Mouse (Mus musculus) lung, postnatal 14 days (tissue): Measurements from ENCODE around the gene Bloc1s3.

Experiments used
- DNase-seq: peaks from one replicate; pipeline ENCODE4 v3.0.0; 2021

Bloc1s3 gene

GRCm38 (mm10) chr7:19473875-19474443 lies 34.2 kb downstream of the Bloc1s3 start:
- peak; percentile 76 for DNase-seq

GRCm38 (mm10) chr7:19472403-19472802 lies 35.8 kb downstream of the Bloc1s3 start:
- peak; percentile 51 for DNase-seq

- DNase-seq = no peak
Observed at GRCm38 (mm10) chr7:19470308-19470707, 37.9 kb downstream of the Bloc1s3 start.

GRCm38 (mm10) chr7:19469404-19469803 lies 38.8 kb downstream of the Bloc1s3 start:
- no peak for DNase-seq

GRCm38 (mm10) chr7:19468279-19468678 lies 39.9 kb downstream of the Bloc1s3 start:
- DNase-seq = no peak

GRCm38 (mm10) chr7:19467638-19468037 lies 40.5 kb downstream of the Bloc1s3 start:
- no peak for DNase-seq

GRCm38 (mm10) chr7:19466602-19467145 lies 41.5 kb downstream of the Bloc1s3 start:
- no peak for DNase-seq

GRCm38 (mm10) chr7:19464367-19465307 lies 43.5 kb downstream of the Bloc1s3 start:
- no peak for DNase-seq

- DNase-seq = no peak
Observed at GRCm38 (mm10) chr7:19462884-19463381, 45.2 kb downstream of the Bloc1s3 start, which contains the start of gene Exoc3l2. Gene Exoc3l2, plus strand, starts transcription at chr7:19463331.

- no peak for DNase-seq
Observed at GRCm38 (mm10) chr7:19462443-19462842, 45.7 kb downstream of the Bloc1s3 start.

- DNase-seq = peak; percentile 87
Observed at GRCm38 (mm10) chr7:19461488-19461887, 46.7 kb downstream of the Bloc1s3 start.

GRCm38 (mm10) chr7:19460500-19460899 lies 47.7 kb downstream of the Bloc1s3 start:
- no peak for DNase-seq

- no peak for DNase-seq
Observed at GRCm38 (mm10) chr7:19459144-19459870, 48.9 kb downstream of the Bloc1s3 start.

GRCm38 (mm10) chr7:19458591-19459111 lies 49.5 kb downstream of the Bloc1s3 start, which contains the start of gene Mark4:
Gene Mark4, minus strand, starts transcription at chr7:19458821.
- DNase-seq = peak; percentile 80

GRCm38 (mm10) chr7:19458072-19458486 lies 50.1 kb downstream of the Bloc1s3 start:
- DNase-seq = peak; percentile 66

- no peak for DNase-seq
Observed at GRCm38 (mm10) chr7:19457414-19458071, 50.6 kb downstream of the Bloc1s3 start.

- DNase-seq = no peak
Observed at GRCm38 (mm10) chr7:19456628-19457027, 51.5 kb downstream of the Bloc1s3 start.

- DNase-seq = no peak
Observed at GRCm38 (mm10) chr7:19455819-19456495, 52.2 kb downstream of the Bloc1s3 start.

GRCm38 (mm10) chr7:19455186-19455585 lies 53.0 kb downstream of the Bloc1s3 start:
- no peak for DNase-seq
